Mouse (Mus musculus) frontal cortex, postnatal 36 days (tissue): ENCODE data around the gene Ppp1ca.

ENCODE experiments used
- DNase-seq, 2 experiments: peaks; one replicate each; pipeline ENCODE4 v3.0.0; 2022; ENCODE audit warnings: low spot score in 2 of 2

The Ppp1ca gene

GRCm38 (mm10) chr19:4213524-4213974 lies 21.7 kb downstream of the Ppp1ca start:
- no peak for DNase-seq

- DNase-seq, result no peak
These were observed 22.4 kb downstream of the Ppp1ca start, which contains the start of the genes Clcf1 and AC109138.7 for GRCm38 (mm10) chr19:4214071-4214770. Gene Clcf1 (plus strand): TSS chr19:4214238. Gene AC109138.7 (plus strand): TSS chr19:4214357.

- DNase-seq, result no peak
These were observed 23.0 kb downstream of the Ppp1ca start for GRCm38 (mm10) chr19:4214771-4215450.

- no peak for DNase-seq
These were observed 23.6 kb downstream of the Ppp1ca start for GRCm38 (mm10) chr19:4215451-4215840.

- DNase-seq, result no peak
These were observed 24.3 kb downstream of the Ppp1ca start for GRCm38 (mm10) chr19:4216041-4216685.

- no peak for DNase-seq
These were observed 25.3 kb downstream of the Ppp1ca start for GRCm38 (mm10) chr19:4217140-4217539.

GRCm38 (mm10) chr19:4217855-4218254 lies 26.0 kb downstream of the Ppp1ca start:
- no peak for DNase-seq

- DNase-seq, result no peak
These were observed 26.4 kb downstream of the Ppp1ca start for GRCm38 (mm10) chr19:4218293-4218692.

- DNase-seq, result no peak
These were observed 26.9 kb downstream of the Ppp1ca start for GRCm38 (mm10) chr19:4218784-4219183.

GRCm38 (mm10) chr19:4219943-4220342 lies 28.1 kb downstream of the Ppp1ca start:
- DNase-seq, result no peak

- DNase-seq, result no peak
These were observed 28.6 kb downstream of the Ppp1ca start for GRCm38 (mm10) chr19:4220416-4220815.

GRCm38 (mm10) chr19:4220957-4221743 lies 29.3 kb downstream of the Ppp1ca start:
- no peak for DNase-seq

GRCm38 (mm10) chr19:4222165-4222564 lies 30.3 kb downstream of the Ppp1ca start:
- DNase-seq, result no peak

GRCm38 (mm10) chr19:4226779-4227178 lies 34.9 kb downstream of the Ppp1ca start:
- no peak for DNase-seq

GRCm38 (mm10) chr19:4227446-4227845 lies 35.6 kb downstream of the Ppp1ca start:
- DNase-seq, result no peak

- peak; percentile 60 to 77 for DNase-seq
These were observed 36.2 kb downstream of the Ppp1ca start for GRCm38 (mm10) chr19:4227894-4228678.

- no peak for DNase-seq
These were observed 37.0 kb downstream of the Ppp1ca start for GRCm38 (mm10) chr19:4228891-4229290.

- no peak for DNase-seq
These were observed 37.7 kb downstream of the Ppp1ca start for GRCm38 (mm10) chr19:4229451-4230076.

- DNase-seq, result no peak
These were observed 38.5 kb downstream of the Ppp1ca start for GRCm38 (mm10) chr19:4230415-4230814.
